Mouse (Mus musculus) c-Kit-negative CD71-positive TER-119-positive erythroid progenitor cells, embryonic 14.5 days (primary cell): ENCODE results near the gene Cytl1.

Experiments
- DNase-seq: peaks from one replicate; pipeline ENCODE4 v3.0.0-alpha.2; 2013; ENCODE audit warnings: low read depth, low spot score

The Cytl1 gene

DNA sequence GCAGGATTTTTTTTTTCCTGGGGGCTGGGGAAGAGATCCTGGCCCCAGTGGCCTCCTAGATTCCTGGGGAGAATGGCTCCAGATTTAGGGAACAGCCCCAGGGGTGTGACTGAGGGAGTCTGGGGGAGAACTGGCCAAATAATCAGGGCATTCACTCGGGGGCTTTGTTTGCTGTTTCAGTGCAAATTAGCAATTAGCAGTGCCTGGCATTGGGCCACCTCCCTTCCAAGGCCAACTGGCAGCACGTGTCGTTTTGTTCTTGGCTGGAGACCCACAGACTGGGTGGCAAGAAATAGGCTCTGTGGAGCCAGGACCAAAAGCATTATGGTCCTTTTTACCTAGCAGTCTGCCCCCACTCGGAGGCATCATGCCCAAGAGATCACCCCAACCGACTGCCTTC is 33.7 kb downstream of the Cytl1 start:
- DNase-seq: no peak

DNA sequence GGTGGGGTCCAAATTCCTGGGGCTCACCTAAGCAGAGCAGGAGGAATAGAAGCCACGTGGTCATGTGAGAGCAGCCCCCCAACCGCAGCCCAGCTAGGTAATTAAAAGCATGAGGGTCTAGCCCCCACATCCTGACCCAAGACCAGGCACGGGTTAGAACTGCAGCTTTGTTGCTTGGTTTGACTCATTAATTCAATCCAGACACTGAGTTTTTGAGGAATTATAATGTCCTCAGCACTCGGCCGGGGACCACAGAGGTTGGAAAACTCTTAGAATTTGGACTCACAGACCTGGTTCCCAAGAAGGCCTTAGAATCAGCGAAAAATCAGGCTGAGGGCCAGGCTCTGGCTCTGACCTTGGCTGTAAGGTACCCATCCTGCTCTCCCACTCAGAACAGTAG is 35.6 kb downstream of the Cytl1 start:
- no peak for DNase-seq

DNA sequence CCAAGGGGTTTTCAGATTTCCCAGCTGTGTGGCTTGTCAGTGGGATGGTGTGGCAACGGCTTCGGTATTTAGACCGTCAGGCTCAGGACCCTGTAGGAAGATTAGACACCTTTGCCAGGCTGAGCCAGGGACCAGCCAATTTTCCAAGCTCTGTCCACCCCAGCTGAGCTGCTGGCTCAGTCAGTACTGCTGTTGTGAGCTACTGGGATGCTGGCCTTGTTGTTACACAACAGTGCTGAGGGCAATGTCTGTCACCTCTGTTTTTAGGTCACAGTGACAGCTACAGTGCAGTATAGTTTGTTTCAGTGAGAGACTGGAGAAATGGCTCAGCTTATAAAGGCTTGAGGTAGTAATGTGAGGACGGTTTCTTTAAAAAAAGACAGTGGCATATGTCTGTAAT is 38.7 kb downstream of the Cytl1 start:
- DNase-seq: no peak

DNA sequence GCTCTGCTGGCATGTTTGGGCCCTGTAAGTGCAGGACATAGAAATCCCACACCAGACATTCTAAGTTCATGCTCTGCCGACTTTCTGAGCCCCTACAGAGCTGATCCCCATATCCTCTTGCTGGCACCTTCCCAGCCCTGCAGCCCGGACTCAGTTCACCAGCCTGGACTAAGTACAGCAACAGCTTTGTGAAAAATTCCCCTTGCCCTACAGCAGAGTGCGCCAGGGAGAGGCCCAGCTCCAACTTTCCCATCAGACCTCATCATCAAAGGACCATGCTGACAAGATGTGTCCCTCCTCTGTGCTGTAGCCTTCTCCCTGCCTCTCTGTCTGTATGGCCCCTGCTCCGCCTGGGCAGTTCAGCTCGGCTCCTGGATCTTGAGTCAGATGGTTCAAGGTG is 40.4 kb downstream of the Cytl1 start:
- DNase-seq: no peak

DNA sequence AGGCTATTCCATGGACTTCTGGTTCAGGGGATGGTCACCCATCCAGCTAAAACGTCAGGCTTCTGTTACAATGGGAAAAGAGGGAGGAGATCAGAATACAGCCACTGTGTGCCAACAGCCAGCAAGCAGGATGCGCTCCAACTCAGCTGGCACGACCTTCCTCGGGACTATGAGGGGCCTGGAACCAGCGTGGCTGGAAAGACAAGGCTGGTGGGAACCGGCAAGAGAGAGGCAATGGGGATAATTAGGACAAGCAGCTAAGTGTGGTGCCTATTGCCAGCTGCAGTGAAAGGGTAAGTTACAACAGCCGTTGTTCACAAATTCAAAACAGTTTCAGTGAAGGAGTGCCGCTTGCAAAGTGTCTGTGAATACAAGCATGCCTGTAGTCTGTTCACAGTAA is 48.0 kb downstream of the Cytl1 start:
- DNase-seq: no peak

DNA sequence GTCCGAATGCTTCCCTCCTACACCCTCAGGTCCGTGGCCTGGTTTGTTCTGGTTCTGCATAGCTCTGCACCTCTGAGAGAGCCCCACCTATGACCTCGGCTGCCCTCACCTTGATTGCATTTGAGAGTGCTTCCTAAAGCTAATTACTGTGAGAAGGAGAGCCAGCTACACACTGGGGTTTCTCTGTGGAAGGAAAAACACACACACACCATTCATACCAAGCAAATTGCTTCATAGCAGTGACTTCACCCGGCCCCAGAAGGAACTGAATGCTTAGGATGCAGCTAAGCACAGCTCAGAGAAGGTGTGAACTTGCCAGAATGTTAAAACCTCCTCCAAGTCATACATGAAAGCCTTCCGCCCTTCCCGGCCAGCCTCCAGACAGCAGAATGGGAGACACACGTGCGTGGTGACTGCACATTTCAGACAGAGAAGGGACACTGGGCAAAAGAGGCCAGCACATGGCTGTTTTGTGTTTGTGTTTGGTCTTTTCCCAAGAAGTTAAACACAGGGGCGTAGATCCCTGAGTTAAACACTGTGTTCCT is 49.6 kb downstream of the Cytl1 start:
- DNase-seq: no peak
